Mouse (Mus musculus) ES-E14 (cell line): ENCODE measurements around the gene Med25. TPM values are rescaled to one million over a fixed set of nuclear protein-coding genes. Genes with fewer than 3 reads are reported as not detected.

Experiments
- DNase-seq: peaks from one replicate; pipeline ENCODE4 v3.0.0-alpha.2; 2013; ENCODE audit warnings: low read depth, low spot score
- H3K27ac ChIP-seq: 2 replicates; pipeline ENCODE4 v1.5.1; 2012; ENCODE audit warnings: low read depth, mild to moderate bottlenecking, low read length, moderate library complexity, mixed read lengths; ENCODE audit not compliant: poor library complexity, insufficient read depth, severe bottlenecking
- H3K36me3 ChIP-seq: 2 replicates; pipeline ENCODE4 v1.6.1; 2012; ENCODE audit warnings: mild to moderate bottlenecking, low read length, moderate library complexity, mixed read lengths; ENCODE audit not compliant: control insufficient read depth, poor library complexity, insufficient read depth, severe bottlenecking
- H3K4me1 ChIP-seq, 2 experiments: fragments of 150-350 bp in 1 of 2; sonication (generic) in 1 of 2; 2 replicates each; pipeline ENCODE4 v1.6.1; 2012; ENCODE audit warnings: low read length in 2 of 2, mild to moderate bottlenecking in 1 of 2, mixed read lengths in 1 of 2; ENCODE audit not compliant: control insufficient read depth in 2 of 2, insufficient read depth in 2 of 2, poor library complexity in 1 of 2
- H3K4me3 ChIP-seq, 2 experiments: fragments of 150-350 bp in 1 of 2; sonication (generic) in 1 of 2; 2 replicates each; pipeline ENCODE4 v1.5.1; 2012; ENCODE audit warnings: low read length in 2 of 2, low read depth in 1 of 2, mild to moderate bottlenecking in 1 of 2, mixed read lengths in 1 of 2; ENCODE audit not compliant: insufficient read depth in 1 of 2, poor library complexity in 1 of 2, severe bottlenecking in 1 of 2
- H3K9ac ChIP-seq: 2 replicates; pipeline ENCODE4 v1.6.1; 2012; ENCODE audit warnings: low read depth, mild to moderate bottlenecking, low read length, mixed read lengths; ENCODE audit not compliant: poor library complexity, insufficient read depth, severe bottlenecking
- H3K9me3 ChIP-seq: fragments of 150-350 bp; sonication (generic); 2 replicates; pipeline ENCODE4 v1.6.1; 2012; ENCODE audit warnings: low read depth, mild to moderate bottlenecking, low read length; ENCODE audit not compliant: control insufficient read depth, insufficient read depth
- CHD2 ChIP-seq: IDR thresholded peaks from 2 replicates; pipeline ENCODE4 v1.6.1; 2014; ENCODE audit warnings: mild to moderate bottlenecking, low read depth, low read length, inconsistent platforms
- HCFC1 ChIP-seq: IDR thresholded peaks from 2 replicates; pipeline ENCODE4 v1.6.1; 2012; ENCODE audit warnings: low read length, inconsistent platforms, borderline replicate concordance; ENCODE audit not compliant: insufficient read depth
- MAFK ChIP-seq: IDR thresholded peaks from 2 replicates; pipeline ENCODE4 v1.6.1; 2014; ENCODE audit warnings: mild to moderate bottlenecking, low read depth, low read length, inconsistent platforms; ENCODE audit not compliant: insufficient read depth
- ZC3H11A ChIP-seq: IDR thresholded peaks from 2 replicates; pipeline ENCODE4 v1.6.1; 2012; ENCODE audit warnings: low read depth, mild to moderate bottlenecking, inconsistent platforms, low read length, borderline replicate concordance
- ZNF384 ChIP-seq: IDR thresholded peaks from 2 replicates; pipeline ENCODE4 v1.6.1; 2012; ENCODE audit warnings: low read depth, low read length, inconsistent platforms
- in situ Hi-C, 2 experiments: fragments of 600-800 bp; cut with MboI; formaldehyde crosslinking; loops; one replicate each; pipeline ENCODE4 v1.15.1; 2025; ENCODE audit warnings: low sequenced_read_pairs in 2 of 2, inconsistent platforms in 1 of 2; ENCODE audit not compliant: unreplicated experiment in 2 of 2
- total RNA-seq: library from RNA; depleted of rRNA; stranded (reverse); fragments of 300-350 nt; gene quantifications from 2 replicates; pipeline ENCODE4 v1.2.3, GENCODE M21; 2012

The Med25 gene
- total RNA-seq, 1 experiment, result 88.2 TPM

DNA sequence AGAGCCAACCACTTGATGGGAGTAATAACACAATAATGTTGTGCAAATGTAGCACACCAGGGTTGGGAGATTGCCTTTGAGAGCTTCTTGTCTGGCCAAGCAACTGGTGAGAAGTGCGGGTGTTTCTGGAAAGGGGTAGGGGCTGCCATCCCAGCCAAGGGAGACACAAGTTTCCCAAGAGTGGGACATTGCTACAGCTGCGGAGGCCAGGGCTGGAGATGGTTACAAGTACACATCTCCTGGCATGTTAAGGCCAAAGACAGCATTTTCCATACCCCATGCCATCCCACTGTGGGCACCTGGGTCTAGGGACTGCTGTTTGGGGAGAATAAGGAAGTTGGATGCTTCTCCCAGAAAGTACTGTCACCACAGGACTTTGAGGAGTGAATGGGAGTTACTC, 39.4 kb downstream of the Med25 start:
- in situ Hi-C loops, result no loop called here
- Histone ChIP-seq H3K36me3 (no peaks in the 10 kb centered on the region; the same call in 1 of the 2 replicates), H3K27ac (no peak overlapping the region), H3K9me3 (no peaks in the 10 kb centered on the region), H3K9ac (no peak overlapping the region), H3K4me1 (peaks cover 3 to 28% of the 10 kb centered on the region in 2 experiments), H3K4me3 (peak overlapping the region in 1 of 2 experiments; percentile 47; a peak in 1 of 4 replicates)
- no peak for TF ChIP-seq MAFK
- TF ChIP-seq ZNF384, result no peak
- no peak for TF ChIP-seq CHD2
- DNase-seq, result no peak

DNA sequence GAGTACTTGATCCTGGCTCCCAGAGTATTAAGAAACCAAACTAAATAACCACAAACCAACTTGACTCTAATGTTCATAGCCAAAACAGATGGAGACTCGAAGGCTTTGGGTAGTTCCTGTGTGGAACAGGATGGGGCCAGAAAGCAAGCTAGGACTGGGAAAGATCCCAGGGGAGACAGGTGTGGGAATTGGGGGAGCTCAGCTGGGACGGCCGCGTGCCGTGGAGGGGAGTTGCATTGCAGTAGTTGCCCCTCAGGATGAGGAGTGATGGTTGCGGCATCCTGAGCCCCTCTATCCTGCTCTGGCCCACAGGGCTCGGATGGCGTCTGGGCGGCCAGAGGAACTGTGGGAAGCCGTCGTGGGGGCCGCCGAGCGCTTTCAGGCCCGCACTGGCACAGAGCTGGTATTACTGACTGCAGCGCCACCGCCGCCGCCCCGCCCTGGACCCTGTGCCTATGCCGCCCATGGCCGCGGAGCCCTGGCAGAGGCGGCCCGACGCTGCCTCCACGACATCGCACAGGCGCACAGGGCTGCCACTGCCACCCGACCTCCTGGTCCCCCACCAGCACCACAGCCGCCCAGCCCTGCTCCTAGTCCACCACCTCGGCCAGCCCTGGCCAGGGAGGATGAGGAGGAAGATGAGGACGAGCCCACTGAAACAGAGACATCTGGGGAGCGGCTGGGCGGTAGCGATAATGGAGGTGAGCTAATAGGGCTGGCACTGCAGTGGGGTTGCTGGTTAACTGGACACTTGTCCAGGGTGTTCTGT, 40.1 kb downstream of the Med25 start:
- H3K4me3 ChIP-seq, result peak overlapping the region; percentile 15 to 47; a peak in 3 of 4 replicates
- H3K9me3 ChIP-seq, result no peaks in the 10 kb centered on the region
- TF ChIP-seq ZC3H11A (no peak), ZNF384 (no peak), CHD2 (no peak), MAFK (no peak), HCFC1 (no peak)
- in situ Hi-C loops, result no loop called here
- peak overlapping the region; percentile 62 for H3K9ac ChIP-seq
- H3K4me1 ChIP-seq, result peaks cover 2 to 29% of the 10 kb centered on the region in 2 experiments
- DNase-seq, result no peak
- H3K27ac ChIP-seq, result no peak overlapping the region
- H3K36me3 ChIP-seq, result no peaks in the 10 kb centered on the region; the same call in 1 of the 2 replicates

DNA sequence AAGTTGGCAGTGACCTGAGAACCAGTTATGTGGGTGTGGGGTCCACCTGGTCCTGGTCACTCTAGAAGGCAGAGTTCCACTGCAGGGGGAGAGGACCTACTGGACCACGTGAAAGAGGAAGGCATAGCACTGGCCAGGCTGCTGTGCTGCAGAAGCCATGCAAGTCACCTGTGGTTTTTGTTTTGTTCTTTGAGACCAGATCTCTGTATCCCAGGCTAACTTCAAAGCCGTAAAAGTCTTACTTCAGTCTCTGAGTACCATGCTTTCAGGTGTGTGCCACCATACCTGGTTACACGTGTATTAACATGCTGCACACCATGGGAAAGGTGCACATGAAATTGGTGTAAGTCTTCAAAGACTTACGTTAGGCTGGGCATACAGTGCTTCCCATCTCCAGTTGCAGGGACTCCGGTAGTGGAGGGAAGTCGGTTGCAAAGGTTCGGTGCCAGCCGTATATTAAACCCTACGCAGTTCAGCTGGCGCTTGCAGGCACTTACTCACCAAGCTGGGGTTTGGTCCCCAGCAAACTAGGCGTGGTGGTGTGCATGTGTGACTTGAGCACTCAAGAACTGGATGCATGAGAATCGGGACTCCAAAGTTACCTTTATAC, 40.8 kb downstream of the Med25 start:
- DNase-seq, result no peak
- in situ Hi-C loops, result no loop called here
- H3K4me3 ChIP-seq, result no peak overlapping the region
- H3K27ac ChIP-seq, result no peak overlapping the region
- H3K9me3 ChIP-seq, result no peaks in the 10 kb centered on the region
- TF ChIP-seq MAFK (no peak), CHD2 (no peak), ZC3H11A (no peak), HCFC1 (no peak)
- H3K9ac ChIP-seq, result no peak overlapping the region; the same call in 1 of the 2 replicates
- H3K4me1 ChIP-seq, result peaks cover 2 to 29% of the 10 kb centered on the region in 2 experiments
- peaks cover 2% of the 10 kb centered on the region; the same call in 1 of the 2 replicates for H3K36me3 ChIP-seq

DNA sequence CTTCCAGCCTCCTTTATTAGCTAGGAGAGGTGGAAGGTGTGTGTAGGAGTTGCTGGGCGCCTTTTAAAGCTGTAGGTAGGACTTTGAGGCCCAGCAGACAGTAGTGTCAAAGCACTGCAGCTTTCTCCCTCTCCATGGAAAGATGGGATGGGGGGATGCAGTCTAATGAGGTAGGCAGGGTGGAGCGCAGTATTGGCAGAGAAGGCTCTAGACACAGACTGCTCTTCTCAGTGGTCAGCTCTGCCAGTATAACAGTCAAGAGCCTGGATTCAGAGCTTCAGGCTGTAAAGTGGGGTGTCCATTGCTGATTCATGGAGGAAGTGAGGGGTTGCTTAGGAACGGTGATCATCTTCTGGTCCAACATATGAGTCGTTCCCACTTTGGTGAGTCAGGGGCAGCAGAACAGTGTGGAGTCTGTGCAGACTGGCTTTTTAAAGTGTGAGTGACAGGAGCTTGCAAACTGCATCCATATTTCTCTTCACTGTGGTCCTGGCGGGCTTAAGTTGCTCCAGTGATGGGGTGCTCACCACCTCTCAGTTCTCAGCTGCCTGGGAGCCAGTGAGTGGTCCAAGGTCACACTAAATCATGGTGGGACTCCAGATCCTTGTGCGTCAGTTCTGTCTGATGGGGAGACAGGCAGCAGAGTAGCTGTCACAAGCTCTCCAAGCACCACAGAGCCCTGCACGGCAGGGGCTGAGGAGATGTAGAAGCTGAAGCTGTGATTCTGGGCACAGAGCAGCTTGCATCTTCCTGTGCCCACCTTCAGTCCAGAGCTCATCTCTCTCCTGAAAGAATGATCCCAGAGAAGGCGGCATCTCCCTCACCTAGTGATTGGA, 41.5 kb downstream of the Med25 start:
- DNase-seq, result no peak
- no peaks in the 10 kb centered on the region for H3K9me3 ChIP-seq
- peak overlapping the region; percentile 85 to 86 for H3K4me3 ChIP-seq
- peaks cover 7% of the 10 kb centered on the region; the same call in 1 of the 2 replicates for H3K36me3 ChIP-seq
- no peak overlapping the region for H3K27ac ChIP-seq
- TF ChIP-seq ZNF384 (no peak), MAFK (no peak)
- H3K9ac ChIP-seq, result peak overlapping the region; percentile 93
- H3K4me1 ChIP-seq, result peaks cover 2 to 26% of the 10 kb centered on the region in 2 experiments; a peak in 3 of 4 replicates
- in situ Hi-C loops, result no loop called here
